Mouse (Mus musculus): ENCODE measurements around the gene C9orf72. TPM values are rescaled to one million over a fixed set of nuclear protein-coding genes. Genes with fewer than 3 reads are reported as not detected.

The C9orf72 gene
- total RNA-seq, 2 experiments from 2014 or later = 9.1 to 9.2 TPM

GRCm38 (mm10) chr4:35177926-35178645 lies 47.9 kb downstream of the C9orf72 start:
- no peak for DNase-seq

- DNase-seq = no peak
These were observed 50.4 kb downstream of the C9orf72 start for GRCm38 (mm10) chr4:35175566-35175965.

GRCm38 (mm10) chr4:35173551-35173950 lies 52.4 kb downstream of the C9orf72 start:
- no peak for DNase-seq

- DNase-seq = no peak
These were observed 53.5 kb downstream of the C9orf72 start for GRCm38 (mm10) chr4:35172471-35172870.

- peak; percentile 22 for DNase-seq
These were observed 56.3 kb downstream of the C9orf72 start for GRCm38 (mm10) chr4:35169571-35170125.

- no peak for DNase-seq
These were observed 58.1 kb downstream of the C9orf72 start for GRCm38 (mm10) chr4:35167855-35168254.

GRCm38 (mm10) chr4:35165947-35166346 lies 60.0 kb downstream of the C9orf72 start:
- DNase-seq = no peak

- DNase-seq = no peak
These were observed 60.7 kb downstream of the C9orf72 start for GRCm38 (mm10) chr4:35165275-35165674.

GRCm38 (mm10) chr4:35157815-35158214 lies 68.2 kb downstream of the C9orf72 start:
- no peak for DNase-seq

GRCm38 (mm10) chr4:35156751-35157611 lies 69.0 kb downstream of the C9orf72 start, which contains the start of gene Mob3b:
Gene Mob3b, minus strand, starts transcription at chr4:35157484.
- peak; percentile 89 for DNase-seq

- peak; percentile 54 for DNase-seq
These were observed 69.8 kb downstream of the C9orf72 start for GRCm38 (mm10) chr4:35156149-35156611.

GRCm38 (mm10) chr4:35155132-35155922 lies 70.6 kb downstream of the C9orf72 start:
- no peak for DNase-seq

- DNase-seq = no peak
These were observed 71.9 kb downstream of the C9orf72 start for GRCm38 (mm10) chr4:35154051-35154450.

GRCm38 (mm10) chr4:35151756-35152155 lies 74.2 kb downstream of the C9orf72 start, which contains the start of gene Ifnk:
Gene Ifnk, plus strand, starts transcription at chr4:35152056.
- DNase-seq = no peak

- DNase-seq = no peak
These were observed 75.3 kb downstream of the C9orf72 start for GRCm38 (mm10) chr4:35150706-35151105.

GRCm38 (mm10) chr4:35148326-35148725 lies 77.6 kb downstream of the C9orf72 start:
- DNase-seq = no peak

GRCm38 (mm10) chr4:35146597-35146996 lies 79.4 kb downstream of the C9orf72 start:
- DNase-seq = no peak

GRCm38 (mm10) chr4:35145726-35146125 lies 80.2 kb downstream of the C9orf72 start:
- DNase-seq = no peak

GRCm38 (mm10) chr4:35143472-35144102 lies 82.4 kb downstream of the C9orf72 start:
- no peak for DNase-seq
